Mouse (Mus musculus): ENCODE results near the gene Gm853.

Gm853 gene

DNA sequence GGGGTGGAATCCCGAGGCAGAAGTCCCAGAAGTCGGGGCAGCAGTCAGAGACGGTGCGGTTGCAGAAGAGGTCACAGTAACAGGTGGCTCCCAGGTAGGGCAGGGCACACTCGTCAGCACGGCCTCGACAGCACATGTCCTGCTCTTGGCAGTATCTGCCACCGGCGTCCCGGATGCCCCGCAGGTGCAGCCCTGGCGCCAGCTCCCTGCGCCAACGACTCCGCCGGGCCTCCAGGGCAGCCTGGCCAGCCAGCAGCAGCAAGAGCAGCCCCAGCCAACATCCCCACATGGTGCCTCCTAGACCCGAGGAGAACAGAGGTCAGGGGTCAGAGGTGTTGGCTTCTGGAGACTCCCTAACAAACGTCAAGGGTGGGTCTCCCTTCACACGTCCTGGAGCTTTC is 48.3 kb downstream of the Gm853 start:
- no peak for DNase-seq (ENCODE audit: low spot score)

GRCm38 (mm10) chr4:130173060-130173822 is 49.0 kb downstream of the Gm853 start:
- no peak for DNase-seq (ENCODE audit: low spot score)

GRCm38 (mm10) chr4:130171951-130172765 is 50.0 kb downstream of the Gm853 start:
- no peak for DNase-seq (ENCODE audit: low spot score)

DNA sequence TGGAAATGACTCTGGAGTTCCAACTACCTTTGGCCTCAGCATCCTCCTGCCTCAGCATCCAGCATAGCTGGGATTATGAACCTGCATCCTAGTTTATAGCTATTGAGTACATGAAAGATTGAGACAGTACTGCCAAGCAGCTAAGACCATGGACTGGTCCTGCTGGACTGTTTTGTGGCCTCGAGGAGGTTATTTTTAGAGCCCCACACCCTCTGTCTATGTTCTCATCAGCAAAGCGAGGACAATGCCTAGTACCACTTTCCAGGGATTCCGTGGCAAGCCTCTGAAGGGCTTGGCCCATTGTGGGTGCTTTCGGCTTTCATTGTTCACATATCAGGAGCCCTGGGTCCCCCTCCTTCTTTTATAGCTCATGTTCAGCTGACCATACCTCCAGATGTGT is 51.8 kb downstream of the Gm853 start:
- DNase-seq (ENCODE audit: low spot score): no peak

DNA sequence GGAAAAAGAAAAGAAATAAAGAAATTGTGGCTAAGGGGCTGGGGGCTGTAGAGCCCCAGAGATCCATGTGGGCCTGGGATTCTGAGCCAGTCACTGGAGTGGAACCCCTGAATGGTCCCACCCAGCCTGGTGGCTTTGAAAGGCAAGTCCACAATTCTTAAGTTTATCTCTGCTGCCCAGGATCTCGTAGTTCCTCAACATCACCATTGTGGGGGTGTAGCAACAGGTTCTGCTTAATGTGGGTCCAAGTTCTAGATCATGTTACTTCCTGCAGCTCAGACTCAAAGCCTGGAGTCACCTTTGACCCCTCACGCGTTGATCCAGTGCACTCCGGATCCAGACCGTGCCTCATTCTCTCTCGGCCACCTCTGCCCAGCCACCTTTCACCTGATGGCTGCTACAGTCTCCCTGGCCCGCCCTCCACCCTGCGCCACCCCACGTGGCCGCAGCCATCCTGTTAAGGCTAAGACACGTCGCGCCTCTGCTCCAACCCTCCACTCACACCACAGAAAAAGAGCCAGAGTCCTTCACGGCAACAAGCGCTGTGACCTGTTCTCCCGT is 52.7 kb downstream of the Gm853 start:
- DNase-seq (ENCODE audit: low spot score): no peak

GRCm38 (mm10) chr4:130168280-130169183 is 53.7 kb downstream of the Gm853 start:
- no peak for DNase-seq (ENCODE audit: low spot score)

- no peak for DNase-seq (ENCODE audit: low spot score)
These were observed 54.4 kb downstream of the Gm853 start for GRCm38 (mm10) chr4:130167814-130168213.

GRCm38 (mm10) chr4:130167321-130167720 is 54.9 kb downstream of the Gm853 start:
- no peak for DNase-seq (ENCODE audit: low spot score)

DNA sequence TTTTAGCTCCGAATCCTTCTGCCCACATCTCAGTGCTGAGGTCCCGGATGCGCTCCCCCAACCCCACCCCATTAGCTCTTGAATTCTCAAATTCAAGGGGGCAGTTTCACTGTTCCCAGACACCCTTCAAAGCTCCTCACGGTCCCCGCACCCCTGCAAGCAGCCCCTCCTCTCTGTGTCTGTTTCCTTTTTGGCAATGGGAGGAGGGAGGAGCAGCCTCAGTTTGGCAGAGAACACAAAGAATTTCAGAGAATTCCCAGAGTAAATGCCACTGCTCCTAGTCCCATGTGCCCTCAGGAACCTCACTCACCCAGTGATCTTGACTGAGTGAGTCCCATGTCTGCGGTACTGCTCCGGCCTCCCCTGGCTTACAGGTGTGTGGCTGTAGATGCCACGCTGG is 55.6 kb downstream of the Gm853 start:
- DNase-seq (ENCODE audit: low spot score): no peak

DNA sequence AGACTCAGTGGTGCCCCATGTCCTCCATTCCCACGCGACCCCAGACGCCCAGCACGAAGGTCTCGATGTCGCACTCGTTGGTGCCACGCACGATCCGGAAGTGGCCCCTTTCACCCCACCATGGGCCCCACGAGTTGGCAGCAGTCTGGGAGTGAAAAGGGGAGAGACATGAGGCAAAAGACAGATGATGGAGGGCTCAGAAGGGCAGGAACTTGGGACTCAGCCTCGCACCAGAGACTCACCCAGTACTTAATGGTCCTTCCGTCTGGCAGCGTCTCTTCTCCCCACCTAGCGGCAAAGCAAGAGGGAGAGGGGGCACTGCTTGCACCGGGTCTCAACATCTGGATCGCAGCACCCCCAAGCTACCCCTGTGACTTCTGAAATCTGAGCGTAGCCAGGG is 56.1 kb downstream of the Gm853 start:
- no peak for DNase-seq (ENCODE audit: low spot score)

DNA sequence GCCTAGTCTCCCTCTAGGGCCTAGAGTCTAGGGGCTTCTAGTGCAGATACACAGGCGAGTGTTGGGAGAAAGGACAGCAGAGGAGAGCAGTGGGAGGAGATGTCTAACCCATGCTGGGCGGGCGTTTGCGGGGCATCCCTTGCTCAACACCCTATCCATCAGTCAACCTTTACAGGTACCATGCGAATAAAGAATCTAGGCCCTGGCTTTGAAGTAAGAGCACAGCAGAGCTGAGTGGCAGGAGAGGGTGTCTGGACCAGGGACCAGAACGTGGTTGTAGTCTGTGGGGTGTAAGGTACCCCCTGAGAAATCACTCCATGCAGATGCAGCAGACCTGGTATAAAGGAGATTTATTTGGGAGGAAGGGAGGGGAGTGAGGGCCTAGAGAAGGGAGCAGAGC is 58.1 kb downstream of the Gm853 start:
- no peak for DNase-seq (ENCODE audit: low spot score)

GRCm38 (mm10) chr4:130163391-130163861 is 58.8 kb downstream of the Gm853 start:
- DNase-seq (ENCODE audit: low spot score): no peak

DNA sequence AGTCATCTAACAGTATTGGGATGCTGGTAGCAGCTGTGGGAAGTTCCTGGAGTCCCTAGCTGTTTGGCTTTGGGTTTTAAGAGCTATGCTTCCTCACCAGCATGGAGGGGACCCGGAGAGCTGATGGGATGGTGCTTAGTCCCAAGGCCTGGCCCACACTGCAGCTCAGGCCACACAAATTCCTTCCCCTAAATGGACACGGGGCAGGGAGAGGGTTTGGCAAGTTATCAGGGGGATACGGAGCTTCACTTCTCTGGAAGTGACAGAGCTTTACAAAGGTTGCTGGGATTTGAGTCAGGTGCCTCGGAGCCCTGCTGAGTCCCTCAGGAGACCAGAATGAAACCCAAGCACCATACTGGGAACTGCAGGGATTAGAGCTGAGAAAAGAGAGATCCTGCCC is 60.9 kb downstream of the Gm853 start:
- DNase-seq (ENCODE audit: low spot score): no peak

All from urinary bladder, postnatal 10 days (tissue).